Mouse (Mus musculus) kidney, adult 2 months (tissue): ENCODE measurements around the gene Zfp36l1. TPM values are rescaled to one million over a fixed set of nuclear protein-coding genes. Genes with fewer than 3 reads are reported as not detected.

Experiments used
- DNase-seq: peaks from one replicate; pipeline ENCODE4 v3.0.0; 2021
- H3K27ac ChIP-seq: fragments of 200-500 bp; 2 replicates; pipeline ENCODE4 v1.5.1; 2012; ENCODE audit warnings: low read depth, low read length, control low read depth, inconsistent platforms; ENCODE audit not compliant: insufficient read depth
- H3K27me3 ChIP-seq: fragments of 200-500 bp; replicated peaks from 2 replicates; pipeline ENCODE4 v1.6.1; 2012; ENCODE audit warnings: mild to moderate bottlenecking, moderate library complexity, low read length, inconsistent platforms; ENCODE audit not compliant: control insufficient read depth, insufficient read depth
- H3K36me3 ChIP-seq: fragments of 200-500 bp; 2 replicates; pipeline ENCODE4 v1.6.1; 2012; ENCODE audit warnings: mild to moderate bottlenecking, moderate library complexity, low read length, inconsistent platforms; ENCODE audit not compliant: control insufficient read depth, insufficient read depth
- H3K4me1 ChIP-seq: fragments of 200-500 bp; 2 replicates; pipeline ENCODE4 v1.6.1; 2011; ENCODE audit warnings: low read length; ENCODE audit not compliant: control insufficient read depth, insufficient read depth
- H3K4me3 ChIP-seq: fragments of 200-500 bp; 2 replicates; pipeline ENCODE4 v1.5.1; 2011; ENCODE audit warnings: mild to moderate bottlenecking, low read depth, low read length, control low read depth; ENCODE audit not compliant: insufficient read depth
- CTCF ChIP-seq: fragments of 200-500 bp; conservative IDR thresholded peaks from 2 replicates; pipeline ENCODE4 v1.5.1; 2011; ENCODE audit warnings: low read depth, mild to moderate bottlenecking, control low read depth, low read length, moderate library complexity, mixed read lengths; ENCODE audit not compliant: insufficient read depth, insufficient read length
- POLR2A ChIP-seq: fragments of 200-500 bp; IDR thresholded peaks from one replicate; pipeline ENCODE4 v1.6.1; 2011; ENCODE audit warnings: low read depth, low read length, control low read depth
- WGBS: fragments of 180-500 bp; shearing (Covaris S2); methylation state at CpG from one replicate; pipeline ENCODE4 v1.1.7; 2018; 5-methylcytosine and 5-hydroxymethylcytosine counted together
- polyA plus RNA-seq: library from polyadenylated mRNA; depleted of rRNA; stranded (reverse); fragments of >200 nt; gene quantifications from 2 replicates; pipeline ENCODE4 v1.2.3, GENCODE M21; 2012

Gene Zfp36l1
- polyA plus RNA-seq, 1 experiment = 109 TPM

DNA sequence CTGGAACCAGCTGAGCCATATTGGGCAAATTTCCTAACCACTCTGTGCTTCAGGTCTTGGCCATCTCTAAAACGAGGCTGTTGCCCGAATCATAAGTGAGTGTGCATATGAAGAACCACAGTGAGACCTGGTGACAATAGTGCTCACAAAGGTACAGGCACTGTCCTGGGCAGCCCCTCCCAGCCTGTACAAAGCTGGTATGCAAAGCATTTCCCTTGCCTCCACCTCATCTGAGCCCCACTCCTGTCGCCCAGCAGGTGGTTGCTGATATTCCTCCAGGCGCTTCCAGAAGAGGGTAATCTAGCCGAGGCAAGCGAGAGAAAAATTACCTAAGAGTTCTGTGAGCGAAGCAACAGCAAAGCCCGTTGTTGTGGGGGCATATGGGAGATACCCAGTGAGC is 21.7 kb downstream of the Zfp36l1 start:
- peak; percentile 28 for DNase-seq
- Histone ChIP-seq H3K4me3 (no peak overlapping the region), H3K4me1 (peaks cover 5% of the 10 kb centered on the region; the same call in 1 of the 2 replicates), H3K27me3 (no peaks in the 10 kb centered on the region), H3K27ac (peak overlapping the region; percentile 84), H3K36me3 (no peaks in the 10 kb centered on the region)
- TF ChIP-seq CTCF (no peak), POLR2A (no peak)
- 50% methylated on average over 8 of the region's 8 CpGs for WGBS

DNA sequence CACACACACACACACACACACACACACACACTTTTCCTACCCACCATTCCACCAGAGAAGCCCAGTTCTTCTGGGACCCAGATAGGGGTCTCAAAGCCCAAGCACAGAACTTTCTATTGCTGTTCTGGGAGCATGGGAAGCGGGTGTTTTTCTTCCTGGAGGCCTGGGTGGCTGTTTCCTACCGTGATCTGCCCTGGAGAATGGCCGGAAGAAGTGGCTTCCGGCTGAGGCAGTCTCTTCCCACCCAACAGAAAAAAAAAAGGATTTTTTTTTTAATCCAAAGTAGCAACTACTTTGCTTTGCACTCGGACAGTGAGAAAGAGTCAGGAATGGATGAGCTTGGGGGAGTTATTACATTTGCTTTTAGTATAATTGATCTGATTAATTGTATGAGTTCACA is 22.3 kb downstream of the Zfp36l1 start:
- H3K27me3 ChIP-seq = no peaks in the 10 kb centered on the region

DNA sequence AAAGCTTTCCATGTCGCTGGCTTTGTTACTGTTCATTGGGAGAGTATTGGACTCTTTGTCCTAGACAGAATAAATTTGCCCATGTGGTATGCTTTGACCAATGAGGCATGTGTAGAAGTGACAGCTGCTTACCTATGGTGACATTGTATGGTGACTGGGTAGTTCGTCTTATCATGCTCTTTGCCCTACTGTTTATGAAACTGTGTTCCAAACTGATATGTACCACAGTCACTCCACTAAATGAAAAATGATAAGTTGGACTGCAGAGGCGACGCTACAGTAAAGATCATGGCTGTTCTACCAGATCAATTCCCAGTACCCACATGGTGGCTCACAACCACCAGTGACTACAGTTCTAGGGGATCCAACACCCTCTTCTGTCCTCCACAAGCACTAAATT is 24.7 kb downstream of the Zfp36l1 start:
- Histone ChIP-seq H3K4me1 (peaks cover 15% of the 10 kb centered on the region), H3K27me3 (no peaks in the 10 kb centered on the region), H3K36me3 (no peaks in the 10 kb centered on the region), H3K27ac (no peak overlapping the region), H3K4me3 (no peak overlapping the region)
- DNase-seq = no peak
- TF ChIP-seq CTCF = no peak
- no peak for TF ChIP-seq POLR2A
- WGBS = 95% methylated on average over 4 of the region's 4 CpGs

More for the DNA sequence above, 22.3 kb downstream of the Zfp36l1 start:
- Histone ChIP-seq H3K4me3 (peak overlapping the region; percentile 26; the same call in 1 of the 2 replicates), H3K27ac (peak overlapping the region; percentile 86), H3K36me3 (no peaks in the 10 kb centered on the region), H3K4me1 (peaks cover 5% of the 10 kb centered on the region; the same call in 1 of the 2 replicates)
- DNase-seq = peak; percentile 74
- WGBS = 64% methylated on average over 5 of the region's 5 CpGs
- no peak for TF ChIP-seq POLR2A
- TF ChIP-seq CTCF = no peak

DNA sequence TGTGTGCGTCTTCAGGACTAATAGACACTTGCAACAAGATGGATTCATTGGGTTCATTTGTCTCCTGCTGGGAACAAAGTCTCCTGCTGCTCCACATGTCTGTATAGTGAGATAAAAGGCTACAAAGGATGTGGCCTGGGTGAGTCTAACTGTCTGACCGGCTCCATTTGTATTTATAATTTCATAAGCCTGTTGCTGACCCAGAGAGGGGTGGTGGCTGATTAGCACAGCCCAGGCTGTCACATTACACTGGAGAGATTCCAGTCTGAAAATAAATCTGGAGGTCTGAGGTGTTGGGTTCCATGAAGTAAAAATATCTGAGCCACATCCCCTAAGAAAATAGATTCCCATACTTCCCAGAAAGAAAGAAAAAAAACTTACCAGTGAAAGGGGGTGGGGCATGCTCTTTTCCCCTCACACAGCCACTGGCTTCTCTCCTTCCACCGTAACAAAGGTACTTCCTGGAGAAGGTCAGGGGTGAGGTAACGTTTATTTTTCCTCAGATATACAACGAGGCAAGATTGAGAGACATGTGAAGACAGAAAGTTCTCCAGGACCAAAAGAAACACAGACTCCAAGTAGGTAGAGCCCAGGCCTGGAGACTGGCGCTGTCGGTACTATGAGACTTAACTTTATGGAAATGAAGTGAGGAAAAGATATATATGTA is 28.2 kb downstream of the Zfp36l1 start:
- WGBS = 53% methylated on average over 7 of the region's 7 CpGs
- Histone ChIP-seq H3K36me3 (no peaks in the 10 kb centered on the region), H3K27me3 (no peaks in the 10 kb centered on the region), H3K27ac (peak overlapping the region; percentile 28), H3K4me1 (peaks cover 12% of the 10 kb centered on the region), H3K4me3 (no peak overlapping the region)
- TF ChIP-seq POLR2A (no peak), CTCF (no peak)
- DNase-seq = no peak

DNA sequence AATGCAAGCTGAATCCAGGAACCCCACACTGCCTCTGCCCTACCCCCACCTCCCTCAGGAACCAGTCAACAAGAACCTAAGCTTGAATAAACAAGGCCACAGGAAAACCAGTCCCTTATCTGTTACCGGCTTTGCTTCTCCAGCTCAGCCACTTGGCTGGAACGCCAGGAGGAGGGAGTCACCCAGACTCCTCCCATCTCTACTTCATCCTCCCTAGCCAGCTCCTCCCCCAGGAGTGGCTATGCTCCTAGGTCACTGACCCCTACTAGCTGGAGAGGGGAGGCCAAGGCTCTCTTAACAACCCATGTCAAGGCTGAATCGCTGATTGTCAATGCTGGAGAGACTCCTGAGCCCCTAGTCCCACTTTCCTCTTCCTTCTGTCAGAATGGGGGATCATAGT is 28.9 kb downstream of the Zfp36l1 start:
- DNase-seq = peak; percentile 89
- TF ChIP-seq CTCF (no peak), POLR2A (no peak)
- no peaks in the 10 kb centered on the region for H3K27me3 ChIP-seq
- H3K4me3 ChIP-seq = no peak overlapping the region
- 21% methylated on average over 3 of the region's 3 CpGs for WGBS
- peak overlapping the region; percentile 28 for H3K27ac ChIP-seq
- H3K4me1 ChIP-seq = peaks cover 10% of the 10 kb centered on the region
- no peaks in the 10 kb centered on the region for H3K36me3 ChIP-seq

DNA sequence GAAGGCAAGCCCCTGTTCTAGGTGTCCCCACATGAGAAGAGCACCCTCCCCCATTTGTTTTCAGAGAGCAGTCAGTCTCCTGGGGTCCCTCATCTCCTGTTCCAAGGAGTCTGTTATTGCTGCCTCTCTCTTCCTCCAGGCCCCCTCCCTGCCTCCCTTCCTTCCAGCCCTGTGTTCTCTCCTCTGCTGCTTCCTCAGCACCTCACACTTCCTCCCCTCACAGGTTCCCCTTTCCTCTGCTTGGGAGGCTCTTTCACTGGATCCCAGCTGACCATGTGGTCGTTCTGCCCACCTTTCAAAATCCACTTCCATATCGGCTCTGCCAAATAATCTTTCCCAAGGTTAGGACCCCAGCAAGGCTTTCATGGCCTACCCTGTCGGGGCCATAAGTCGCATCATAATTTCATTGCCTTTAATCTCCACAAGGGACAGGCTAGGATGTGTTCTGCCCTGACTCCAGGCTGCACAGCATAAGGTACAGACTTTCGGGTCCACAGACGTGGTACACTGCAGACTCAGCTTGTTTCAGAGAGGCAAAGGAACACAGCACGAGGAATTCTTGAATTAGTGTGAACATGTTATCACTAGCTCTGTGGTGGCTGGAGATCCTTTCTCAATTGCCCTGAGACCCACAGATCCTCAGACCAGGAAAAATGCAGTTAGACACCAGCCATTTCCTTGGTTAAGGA is 29.5 kb downstream of the Zfp36l1 start:
- no peak for DNase-seq
- TF ChIP-seq POLR2A (no peak), CTCF (no peak)
- H3K27ac ChIP-seq = peak overlapping the region; percentile 11
- H3K4me1 ChIP-seq = peaks cover 10% of the 10 kb centered on the region
- H3K4me3 ChIP-seq = no peak overlapping the region
- H3K36me3 ChIP-seq = no peaks in the 10 kb centered on the region
- H3K27me3 ChIP-seq = no peaks in the 10 kb centered on the region
- 49% methylated on average over 7 of the region's 7 CpGs for WGBS

DNA sequence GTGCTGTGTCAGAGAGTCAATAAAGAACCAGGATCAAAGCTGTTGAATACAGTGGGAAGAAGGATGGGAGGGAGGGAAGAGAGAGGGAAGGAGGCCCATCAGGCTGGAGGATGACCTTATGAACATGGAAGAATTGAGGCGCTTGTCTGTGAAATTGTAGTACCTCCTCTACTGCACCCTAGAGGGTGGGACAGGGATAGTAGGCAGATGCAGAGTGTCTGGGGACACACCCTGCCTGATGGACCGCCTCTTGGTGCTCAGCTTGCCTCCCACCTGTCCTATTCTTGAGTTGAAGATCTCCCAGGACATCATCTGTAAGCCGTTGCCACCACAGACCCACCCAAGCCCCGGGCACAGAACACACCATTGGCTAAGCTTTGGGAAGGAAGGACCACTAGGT is 30.1 kb downstream of the Zfp36l1 start:
- no peaks in the 10 kb centered on the region for H3K36me3 ChIP-seq
- H3K27ac ChIP-seq = 0 out of 2 replicates have a peak overlapping the region, but pooled peaks have one; percentile 11
- no peak for DNase-seq
- WGBS = 86% methylated on average over 4 of the region's 4 CpGs
- no peak for TF ChIP-seq CTCF
- TF ChIP-seq POLR2A = no peak
- no peak overlapping the region for H3K4me3 ChIP-seq
- H3K27me3 ChIP-seq = no peaks in the 10 kb centered on the region
- peaks cover 10% of the 10 kb centered on the region for H3K4me1 ChIP-seq
